Mouse (Mus musculus) kidney, embryonic 16.5 days (tissue): ENCODE measurements around the gene Rexo1. TPM values are rescaled to one million over a fixed set of nuclear protein-coding genes. Genes with fewer than 3 reads are reported as not detected.

Source experiments
- ATAC-seq: fragments of 200-750 bp; cut with Nextera tagmentation; 2 replicates; pipeline ENCODE4 v1.8.0; 2017; ENCODE audit warnings: moderate TSS enrichment; ENCODE audit not compliant: low FRiP score, low TSS enrichment
- H3K27ac ChIP-seq: fragments of 300-500 bp; sonication (generic); 2 replicates; pipeline ENCODE4 v1.5.1; 2014; ENCODE audit warnings: low read length
- H3K27me3 ChIP-seq: fragments of 300-500 bp; sonication (generic); 2 replicates; pipeline ENCODE4 v1.6.1; 2014; ENCODE audit warnings: low read length, control low read depth, mixed read lengths; ENCODE audit not compliant: insufficient read depth
- H3K36me3 ChIP-seq: fragments of 300-500 bp; sonication (generic); 2 replicates; pipeline ENCODE4 v1.6.1; 2014; ENCODE audit warnings: low read length, control low read depth, mixed read lengths; ENCODE audit not compliant: insufficient read depth
- H3K4me1 ChIP-seq: fragments of 300-500 bp; sonication (generic); 2 replicates; pipeline ENCODE4 v1.6.1; 2014; ENCODE audit warnings: low read length, control low read depth, mixed read lengths; ENCODE audit not compliant: insufficient read depth
- H3K4me2 ChIP-seq: fragments of 300-500 bp; sonication (generic); replicated peaks from 2 replicates; pipeline ENCODE4 v1.6.1; 2014; ENCODE audit warnings: low read depth, low read length
- H3K4me3 ChIP-seq: fragments of 300-500 bp; sonication (generic); 2 replicates; pipeline ENCODE4 v1.5.1; 2014; ENCODE audit warnings: mild to moderate bottlenecking, low read length
- H3K9ac ChIP-seq: fragments of 300-500 bp; sonication (generic); replicated peaks from 2 replicates; pipeline ENCODE4 v1.6.1; 2014; ENCODE audit warnings: low read length
- H3K9me3 ChIP-seq: fragments of 300-500 bp; sonication (generic); 2 replicates; pipeline ENCODE4 v1.6.1; 2016; ENCODE audit warnings: low read length, control low read depth
- WGBS: fragments of 180-500 bp; shearing (Covaris S2); extraction: QIAGEN DNeasy Blood & Tissue Kit; methylation state at CpG from one replicate; pipeline ENCODE4 v1.1.7; 2014; 5-methylcytosine and 5-hydroxymethylcytosine counted together
- polyA plus RNA-seq: library from polyadenylated mRNA; unstranded; fragments of >200 nt; fragmentation: Nextera tagmentation; extraction: Ambion mirVana; gene quantifications from 2 replicates; pipeline ENCODE4 v1.2.1, GENCODE M21; 2015

The Rexo1 gene
- polyA plus RNA-seq, 1 experiment from 2014 or later, result 27.2 TPM

DNA sequence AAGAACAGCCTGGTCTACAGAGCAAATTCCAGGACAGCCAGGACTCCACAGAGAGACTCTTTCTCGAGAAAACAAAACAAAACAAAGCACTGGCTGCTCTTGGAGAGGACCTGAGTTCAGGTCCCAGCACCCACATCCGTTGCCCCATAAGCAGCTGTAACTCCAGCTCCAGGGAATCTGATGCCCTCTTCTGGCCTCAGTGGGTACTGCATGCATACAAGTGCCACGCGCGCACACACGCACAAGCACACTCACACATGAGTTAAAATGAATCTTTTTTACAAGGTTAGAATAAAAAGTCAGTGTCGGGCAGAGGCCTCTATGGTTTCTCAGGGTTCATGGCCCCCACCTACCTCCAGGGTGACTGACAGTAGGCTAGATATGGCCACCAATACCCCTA lies 38.1 kb downstream of the Rexo1 start:
- H3K27ac ChIP-seq, result no peak overlapping the region
- no peak for ATAC-seq
- no peaks in the 10 kb centered on the region for H3K36me3 ChIP-seq
- H3K9ac ChIP-seq, result no peak overlapping the region
- H3K4me3 ChIP-seq, result no peak overlapping the region
- no peak overlapping the region for H3K4me2 ChIP-seq
- H3K9me3 ChIP-seq, result peaks cover 7% of the 10 kb centered on the region; the same call in 1 of the 2 replicates
- H3K4me1 ChIP-seq, result peaks cover 4% of the 10 kb centered on the region; the same call in 1 of the 2 replicates
- WGBS, result 96% methylated on average over 7 of the region's 7 CpGs
- H3K27me3 ChIP-seq, result no peaks in the 10 kb centered on the region

GRCm38 (mm10) chr10:80519287-80519686 lies 42.1 kb downstream of the Rexo1 start:
- Histone ChIP-seq H3K9ac (no peak overlapping the region), H3K9me3 (peaks cover 7% of the 10 kb centered on the region; the same call in 1 of the 2 replicates), H3K4me1 (no peaks in the 10 kb centered on the region), H3K27me3 (peaks cover 14% of the 10 kb centered on the region), H3K4me3 (no peak overlapping the region), H3K36me3 (no peaks in the 10 kb centered on the region), H3K4me2 (no peak overlapping the region), H3K27ac (no peak overlapping the region)
- no peak for ATAC-seq
- WGBS, result 77% methylated on average over 2 of the region's 2 CpGs

- Histone ChIP-seq H3K4me3 (no peak overlapping the region; the same call in 1 of the 2 replicates), H3K9ac (0 out of 2 replicates have a peak overlapping the region, but pooled peaks have one; percentile 37), H3K4me2 (peak overlapping the region; percentile 28; the same call in 1 of the 2 replicates), H3K27ac (no peak overlapping the region), H3K36me3 (no peaks in the 10 kb centered on the region), H3K4me1 (0 out of 2 replicates have a peak, but pooled peaks cover 7% of the 10 kb centered on the region), H3K9me3 (no peaks in the 10 kb centered on the region), H3K27me3 (peaks cover 40% of the 10 kb centered on the region)
- ATAC-seq, result no peak
- 2% methylated on average over 19 of the region's 19 CpGs for WGBS
Observed at GRCm38 (mm10) chr10:80513739-80514138, 47.6 kb downstream of the Rexo1 start.

- no peak for ATAC-seq
- H3K27me3 ChIP-seq, result peaks cover 53% of the 10 kb centered on the region
- H3K4me3 ChIP-seq, result no peak overlapping the region
- no peak overlapping the region for H3K27ac ChIP-seq
- H3K9me3 ChIP-seq, result no peaks in the 10 kb centered on the region
- H3K36me3 ChIP-seq, result no peaks in the 10 kb centered on the region
- H3K4me1 ChIP-seq, result 0 out of 2 replicates have a peak, but pooled peaks cover 7% of the 10 kb centered on the region
- 0 out of 2 replicates have a peak overlapping the region, but pooled peaks have one; percentile 68 for H3K4me2 ChIP-seq
- H3K9ac ChIP-seq, result no peak overlapping the region
- 38% methylated on average over 10 of the region's 10 CpGs for WGBS
Observed at GRCm38 (mm10) chr10:80510273-80510660, 51.1 kb downstream of the Rexo1 start.

DNA sequence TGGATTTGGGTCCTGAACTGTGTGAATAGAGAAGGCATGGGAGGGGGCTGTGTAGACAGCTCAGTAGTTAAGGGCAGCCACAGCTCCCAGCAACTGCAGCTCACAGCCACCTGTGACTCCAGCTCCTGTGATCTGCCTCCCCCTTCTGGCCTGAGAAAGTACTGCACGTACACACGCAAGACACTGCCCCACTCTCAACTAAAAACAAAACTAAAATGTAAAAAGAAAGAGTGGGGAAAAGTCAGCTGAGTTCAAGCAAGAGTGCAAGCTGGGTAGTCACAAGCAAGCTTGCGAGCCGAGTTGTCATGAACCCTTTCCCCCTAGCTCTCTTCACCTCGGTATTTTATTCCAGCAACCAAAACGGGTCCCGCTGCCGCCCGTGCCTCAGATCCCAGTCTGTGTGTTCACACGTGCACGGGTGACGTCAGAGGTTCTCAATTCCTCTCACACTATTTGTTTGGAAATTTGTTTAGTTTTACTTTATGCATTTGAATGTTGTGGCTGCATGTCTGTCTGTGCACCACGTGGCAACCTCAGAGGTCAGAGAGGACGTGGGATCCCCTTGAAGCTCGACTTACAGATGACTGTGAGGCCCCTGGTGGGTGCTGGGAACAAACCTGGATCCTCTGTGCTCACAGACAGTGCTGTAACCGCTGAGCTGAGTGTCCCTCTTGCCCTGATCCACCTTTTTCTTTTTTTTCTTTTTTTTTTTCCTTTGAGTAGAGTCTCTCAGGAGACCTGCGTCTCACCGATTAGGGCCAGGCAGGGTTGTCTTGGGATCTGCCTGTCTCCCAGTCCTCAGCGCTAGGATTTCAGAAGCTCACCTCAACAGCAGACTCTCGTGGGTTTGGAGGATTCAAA lies 51.7 kb downstream of the Rexo1 start:
- no peak overlapping the region for H3K27ac ChIP-seq

GRCm38 (mm10) chr10:80506222-80506621 lies 55.1 kb downstream of the Rexo1 start:
- no peaks in the 10 kb centered on the region for H3K9me3 ChIP-seq
- no peak overlapping the region for H3K4me3 ChIP-seq
- 0 out of 2 replicates have a peak, but pooled peaks cover 7% of the 10 kb centered on the region for H3K4me1 ChIP-seq
- H3K27ac ChIP-seq, result no peak overlapping the region
- peaks cover 56% of the 10 kb centered on the region for H3K27me3 ChIP-seq
- 0% methylated on average over 11 of the region's 11 CpGs for WGBS
- no peak for ATAC-seq
- H3K36me3 ChIP-seq, result no peaks in the 10 kb centered on the region
- H3K9ac ChIP-seq, result no peak overlapping the region
- no peak overlapping the region for H3K4me2 ChIP-seq

More for the DNA sequence above, 51.7 kb downstream of the Rexo1 start:
- no peaks in the 10 kb centered on the region for H3K36me3 ChIP-seq
- no peaks in the 10 kb centered on the region for H3K9me3 ChIP-seq
- H3K4me3 ChIP-seq, result peak overlapping the region; percentile 44
- ATAC-seq, result peak; percentile 81
- H3K27me3 ChIP-seq, result peaks cover 54% of the 10 kb centered on the region
- H3K9ac ChIP-seq, result 0 out of 2 replicates have a peak overlapping the region, but pooled peaks have one; percentile 54
- H3K4me1 ChIP-seq, result 0 out of 2 replicates have a peak, but pooled peaks cover 7% of the 10 kb centered on the region
- WGBS, result 6% methylated on average over 20 of the region's 20 CpGs
- H3K4me2 ChIP-seq, result peak overlapping the region; percentile 68

- no peak overlapping the region for H3K27ac ChIP-seq
- H3K36me3 ChIP-seq, result no peaks in the 10 kb centered on the region
- 0 out of 2 replicates have a peak, but pooled peaks cover 2% of the 10 kb centered on the region for H3K4me1 ChIP-seq
- H3K4me3 ChIP-seq, result no peak overlapping the region
- ATAC-seq, result no peak
- 0% methylated on average over 8 of the region's 9 CpGs for WGBS
- no peak overlapping the region for H3K9ac ChIP-seq
- H3K4me2 ChIP-seq, result no peak overlapping the region
- H3K9me3 ChIP-seq, result no peaks in the 10 kb centered on the region
- peaks cover 71% of the 10 kb centered on the region for H3K27me3 ChIP-seq
Observed at GRCm38 (mm10) chr10:80504724-80505123, 56.6 kb downstream of the Rexo1 start.

DNA sequence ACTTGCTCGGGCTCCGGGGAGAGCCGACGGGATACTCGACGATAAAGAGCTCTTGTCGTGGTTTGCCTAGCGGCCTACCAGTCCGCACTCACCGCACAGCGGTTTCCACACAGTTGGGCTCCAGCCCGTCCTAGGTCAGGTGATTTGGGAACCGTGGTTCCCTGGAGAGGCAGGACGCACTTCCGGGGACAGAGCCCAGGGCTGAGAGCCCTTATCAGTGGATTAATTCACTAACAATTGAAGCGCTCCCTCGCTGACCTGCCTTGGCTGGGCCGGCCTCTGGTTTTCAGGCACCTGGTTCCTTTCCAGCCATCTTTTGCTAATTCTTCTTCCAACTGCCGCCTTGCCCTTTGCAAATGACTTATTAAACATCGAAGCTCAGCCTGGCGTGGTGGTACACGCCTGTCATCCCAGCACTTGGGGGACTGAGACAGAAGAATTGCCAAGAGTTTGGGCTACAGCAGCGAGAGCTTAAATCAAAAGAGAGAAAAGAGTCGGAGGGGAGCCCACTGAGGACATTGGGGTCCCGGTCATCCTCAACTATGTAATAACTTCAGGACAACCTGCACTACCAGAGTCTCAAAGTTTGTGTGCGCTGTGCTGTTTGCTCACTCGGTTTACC lies 57.6 kb downstream of the Rexo1 start:
- ATAC-seq, result no peak
- 1% methylated on average over 27 of the region's 27 CpGs for WGBS
- Histone ChIP-seq H3K4me2 (no peak overlapping the region), H3K4me3 (no peak overlapping the region), H3K9me3 (no peaks in the 10 kb centered on the region), H3K9ac (no peak overlapping the region), H3K4me1 (no peaks in the 10 kb centered on the region), H3K27me3 (peaks cover 81% of the 10 kb centered on the region), H3K27ac (no peak overlapping the region), H3K36me3 (no peaks in the 10 kb centered on the region)

GRCm38 (mm10) chr10:80502819-80503314 lies 58.5 kb downstream of the Rexo1 start:
- Histone ChIP-seq H3K9ac (no peak overlapping the region), H3K4me2 (no peak overlapping the region), H3K4me3 (no peak overlapping the region), H3K36me3 (no peaks in the 10 kb centered on the region), H3K27me3 (peaks cover 89% of the 10 kb centered on the region), H3K9me3 (no peaks in the 10 kb centered on the region), H3K27ac (no peak overlapping the region), H3K4me1 (no peaks in the 10 kb centered on the region)
- WGBS, result under 1% methylated on average over 22 of the region's 22 CpGs
- no peak for ATAC-seq
